Mouse (Mus musculus) splenic B cell, adult 2 months (primary cell): ENCODE measurements around the gene A930017K11Rik.
A peak's percentile ranks its signal among the peaks of the same experiment; 100 is the strongest.

Source experiments
- DNase-seq: peaks from one replicate; pipeline ENCODE4 v3.0.0-alpha.2; 2011; ENCODE audit warnings: low read depth, low spot score
- H3K27me3 ChIP-seq: 2 replicates; pipeline ENCODE4 v1.6.1; 2012; ENCODE audit warnings: mild to moderate bottlenecking, low read length, moderate library complexity, mixed read lengths; ENCODE audit not compliant: control insufficient read depth, poor library complexity, insufficient read depth, severe bottlenecking
- H3K36me3 ChIP-seq: 2 replicates; pipeline ENCODE4 v1.6.1; 2012; ENCODE audit warnings: mild to moderate bottlenecking, low read length, moderate library complexity, mixed read lengths; ENCODE audit not compliant: control insufficient read depth, poor library complexity, insufficient read depth, severe bottlenecking

A930017K11Rik gene

DNA sequence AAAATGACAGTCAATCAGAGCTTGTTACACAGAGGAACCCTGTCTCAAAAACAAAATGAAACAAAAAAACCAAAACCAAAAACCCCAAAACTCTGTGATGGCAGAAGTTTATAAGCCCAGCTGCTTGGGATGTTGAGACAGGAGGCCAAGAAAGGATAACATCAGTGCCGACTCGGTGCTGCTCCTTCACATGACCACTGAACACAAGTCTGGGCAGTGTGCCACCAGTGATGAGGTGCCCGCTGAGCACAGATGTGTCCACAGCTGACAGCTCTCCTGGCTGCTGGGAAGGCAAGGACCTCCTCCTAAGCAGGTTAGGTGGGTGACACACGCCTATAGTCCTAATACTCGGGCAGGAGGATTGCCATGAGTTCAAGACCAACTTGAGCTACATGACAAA lies 30.2 kb downstream of the A930017K11Rik start:
- no peaks in the 10 kb centered on the region for H3K27me3 ChIP-seq
- no peak for DNase-seq
- no peaks in the 10 kb centered on the region for H3K36me3 ChIP-seq

DNA sequence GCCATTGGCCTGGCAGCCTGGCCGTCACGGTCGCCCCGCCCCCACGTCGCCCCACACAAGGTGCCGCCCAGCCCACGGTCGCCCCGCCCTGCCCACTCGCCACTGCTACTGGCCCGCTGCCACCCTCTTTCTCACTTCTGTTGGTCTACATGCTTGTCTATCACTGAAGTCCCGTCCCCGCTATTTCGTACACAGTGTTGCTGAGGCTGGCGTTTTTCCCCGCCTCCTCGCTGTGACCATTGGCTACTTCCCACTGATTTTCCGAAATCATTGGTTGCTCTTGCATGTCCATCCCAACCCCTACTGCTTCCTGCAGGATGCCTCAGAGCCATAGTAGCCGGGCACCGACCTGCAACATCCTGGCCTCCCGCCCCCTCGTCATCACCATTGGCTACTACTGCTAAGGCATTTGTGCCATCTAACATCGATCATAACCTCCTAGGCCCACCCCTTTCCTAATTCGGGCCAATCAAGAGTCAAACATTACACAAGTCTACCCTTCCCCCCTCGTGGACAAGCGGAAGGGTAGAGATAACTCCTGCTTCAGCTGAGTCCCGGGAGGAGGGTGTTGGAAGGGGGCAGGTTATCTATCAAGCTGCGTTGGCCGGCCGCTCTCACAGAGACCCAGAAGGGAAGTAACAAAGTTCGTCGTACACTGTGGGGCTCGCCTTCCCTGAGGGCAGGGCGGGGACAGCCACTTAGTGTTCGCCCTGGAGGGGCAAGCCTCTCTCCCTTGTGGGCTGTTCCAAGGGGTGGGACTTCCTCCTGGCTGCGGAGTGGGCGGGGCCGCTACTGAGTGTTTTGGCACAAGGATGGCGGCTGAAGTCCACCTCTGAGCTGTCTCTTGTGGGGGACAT lies 32.4 kb downstream of the A930017K11Rik start:
- peak; percentile 100 for DNase-seq
- Histone ChIP-seq H3K36me3 (no peaks in the 10 kb centered on the region), H3K27me3 (no peaks in the 10 kb centered on the region)

DNA sequence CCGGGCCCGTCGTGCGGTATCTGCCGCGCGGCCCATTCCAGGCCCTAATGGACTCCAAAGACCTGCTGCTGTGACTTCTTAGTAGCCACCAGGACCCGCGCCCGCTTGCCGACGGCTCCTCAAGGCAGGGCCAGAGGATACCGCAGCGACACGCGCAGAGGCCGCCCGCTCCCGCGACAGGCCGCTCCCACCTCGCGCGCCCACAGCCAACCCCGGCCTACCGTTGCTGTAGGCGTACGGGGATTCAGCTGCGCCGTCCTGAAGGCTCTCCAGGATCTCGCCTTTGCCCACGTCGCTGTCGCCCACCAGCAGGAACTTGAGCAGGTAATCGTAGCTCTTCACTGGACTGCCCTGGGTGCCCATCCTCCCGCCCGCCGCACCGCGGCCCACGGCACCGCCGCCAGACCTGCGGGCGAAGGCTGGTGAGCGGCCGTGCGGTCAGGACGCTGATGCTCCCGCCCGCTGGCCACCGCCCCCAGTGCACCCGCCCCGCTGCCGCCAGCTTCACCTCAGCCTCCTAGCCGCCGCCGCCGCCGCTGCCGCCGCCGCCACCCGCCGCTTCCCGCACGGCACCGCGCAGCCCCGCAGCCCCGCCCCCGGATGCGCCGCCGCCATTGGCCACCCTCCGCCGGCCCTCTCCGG lies 33.1 kb downstream of the A930017K11Rik start, which contains the start of gene Rab40c:
Gene Rab40c, minus strand, starts transcription at position 584 of the 642 bp plus-strand sequence.
- H3K27me3 ChIP-seq: no peaks in the 10 kb centered on the region
- no peak for DNase-seq
- H3K36me3 ChIP-seq: no peaks in the 10 kb centered on the region

DNA sequence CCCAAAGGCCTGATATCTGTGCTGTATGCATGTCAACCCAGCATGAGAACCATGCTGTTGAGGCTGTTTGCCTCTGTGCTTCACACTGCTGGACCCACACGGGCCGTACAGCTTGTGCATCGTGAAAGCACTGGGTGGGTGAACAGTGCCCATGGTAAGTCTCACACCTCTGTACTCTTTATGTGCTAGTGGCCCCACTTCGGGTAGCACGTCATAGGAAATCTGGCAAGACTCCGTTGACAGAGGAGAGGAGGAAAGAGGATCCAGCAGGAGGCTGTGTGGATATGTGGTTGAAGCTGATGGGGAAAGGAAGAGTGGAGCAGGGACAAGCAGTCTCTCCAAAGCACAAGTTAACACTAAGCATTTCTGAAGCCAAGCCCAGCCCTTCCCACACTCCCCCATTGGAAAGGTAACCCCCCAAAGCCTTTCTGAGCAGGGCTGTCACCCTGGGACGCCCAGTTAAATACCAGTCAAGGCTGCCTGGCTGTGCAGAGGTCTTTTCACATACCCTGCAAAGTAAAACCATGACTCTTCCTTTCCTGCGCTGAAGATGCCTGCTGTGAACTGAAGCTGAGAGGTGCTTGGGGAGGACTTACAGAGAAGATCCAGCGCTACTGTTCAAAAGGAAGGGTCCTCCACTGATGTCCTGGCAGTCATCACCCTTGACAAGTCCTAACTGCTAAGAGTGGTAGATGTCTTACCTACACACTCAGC lies 34.2 kb downstream of the A930017K11Rik start:
- no peak for DNase-seq
- Histone ChIP-seq H3K27me3 (no peaks in the 10 kb centered on the region), H3K36me3 (no peaks in the 10 kb centered on the region; the same call in 1 of the 2 replicates)

DNA sequence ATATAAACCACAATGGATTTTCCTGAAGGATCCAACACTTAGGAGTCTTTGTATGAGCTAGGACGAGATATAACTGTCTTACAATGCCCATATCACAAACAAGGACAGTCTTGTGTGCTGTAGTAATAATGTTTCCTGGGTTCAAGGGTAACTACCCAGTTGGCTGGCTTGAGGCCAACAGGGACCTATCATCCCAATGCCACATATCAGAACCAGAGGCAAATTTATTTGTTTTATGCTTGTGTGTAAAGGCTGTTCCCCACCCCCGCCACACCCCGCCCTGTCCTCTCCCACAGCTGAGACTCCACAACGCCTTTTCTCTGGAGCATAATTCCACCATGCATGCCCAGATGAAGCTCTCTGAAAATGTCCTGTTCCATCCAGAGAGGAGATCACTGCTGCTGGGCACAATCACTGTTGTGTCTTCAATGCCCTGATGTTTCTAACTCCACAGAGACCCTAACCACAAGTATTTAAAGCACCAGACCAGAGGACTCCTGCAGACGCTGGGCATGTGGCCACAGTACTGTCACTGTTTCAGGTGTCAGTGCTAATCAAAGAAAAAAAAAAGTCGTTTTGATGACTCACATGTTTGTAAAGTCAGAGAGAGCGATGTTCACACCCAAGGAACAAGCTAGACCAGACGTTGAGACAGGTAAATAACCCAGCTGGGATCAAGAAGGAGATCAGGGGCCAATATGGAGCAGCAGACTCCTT lies 35.3 kb downstream of the A930017K11Rik start:
- no peaks in the 10 kb centered on the region; the same call in 1 of the 2 replicates for H3K36me3 ChIP-seq
- no peaks in the 10 kb centered on the region for H3K27me3 ChIP-seq
- DNase-seq: no peak

DNA sequence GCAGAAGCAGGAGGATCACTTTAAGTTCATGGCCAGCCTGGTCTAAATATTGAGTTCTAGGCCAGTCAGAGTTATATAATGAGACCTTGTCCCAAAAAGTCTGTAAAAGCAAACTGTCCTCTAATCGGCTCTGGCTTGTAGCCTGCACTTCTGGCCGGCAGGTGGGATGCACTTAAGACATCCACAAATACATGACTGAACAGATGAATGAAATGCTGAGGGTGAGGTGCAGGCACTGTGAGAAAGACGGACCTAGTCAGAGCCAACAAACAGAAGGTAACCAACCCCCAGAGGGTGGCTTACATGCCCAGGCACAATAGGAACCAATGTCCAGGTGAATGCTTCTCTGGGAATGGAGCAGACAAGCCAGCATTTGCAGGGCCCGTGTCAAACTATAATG lies 38.1 kb downstream of the A930017K11Rik start:
- DNase-seq: no peak
- H3K27me3 ChIP-seq: no peaks in the 10 kb centered on the region

DNA sequence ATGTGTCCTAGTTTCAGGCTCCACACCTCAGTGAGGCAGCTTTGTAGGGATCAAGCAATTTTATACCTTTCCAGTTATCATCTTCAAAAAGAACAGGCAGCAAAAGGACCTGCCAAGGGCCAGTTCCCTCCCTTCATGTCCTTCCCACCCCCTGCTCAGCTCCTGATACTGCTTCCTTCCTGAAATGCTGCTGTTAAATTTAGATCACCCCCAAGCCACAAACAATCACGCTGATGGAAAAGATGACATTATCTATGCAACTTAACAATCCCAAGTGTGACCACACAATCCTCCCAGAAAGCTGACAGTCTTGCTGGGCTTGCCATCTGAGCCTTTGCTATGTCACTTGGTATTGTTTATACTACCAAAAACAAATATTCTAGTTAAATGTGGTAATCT lies 38.5 kb downstream of the A930017K11Rik start:
- no peaks in the 10 kb centered on the region; the same call in none of the 2 replicates for H3K36me3 ChIP-seq
- H3K27me3 ChIP-seq: no peaks in the 10 kb centered on the region
- DNase-seq: no peak

More for the DNA sequence above, 38.1 kb downstream of the A930017K11Rik start:
- H3K36me3 ChIP-seq: no peaks in the 10 kb centered on the region; the same call in none of the 2 replicates

DNA sequence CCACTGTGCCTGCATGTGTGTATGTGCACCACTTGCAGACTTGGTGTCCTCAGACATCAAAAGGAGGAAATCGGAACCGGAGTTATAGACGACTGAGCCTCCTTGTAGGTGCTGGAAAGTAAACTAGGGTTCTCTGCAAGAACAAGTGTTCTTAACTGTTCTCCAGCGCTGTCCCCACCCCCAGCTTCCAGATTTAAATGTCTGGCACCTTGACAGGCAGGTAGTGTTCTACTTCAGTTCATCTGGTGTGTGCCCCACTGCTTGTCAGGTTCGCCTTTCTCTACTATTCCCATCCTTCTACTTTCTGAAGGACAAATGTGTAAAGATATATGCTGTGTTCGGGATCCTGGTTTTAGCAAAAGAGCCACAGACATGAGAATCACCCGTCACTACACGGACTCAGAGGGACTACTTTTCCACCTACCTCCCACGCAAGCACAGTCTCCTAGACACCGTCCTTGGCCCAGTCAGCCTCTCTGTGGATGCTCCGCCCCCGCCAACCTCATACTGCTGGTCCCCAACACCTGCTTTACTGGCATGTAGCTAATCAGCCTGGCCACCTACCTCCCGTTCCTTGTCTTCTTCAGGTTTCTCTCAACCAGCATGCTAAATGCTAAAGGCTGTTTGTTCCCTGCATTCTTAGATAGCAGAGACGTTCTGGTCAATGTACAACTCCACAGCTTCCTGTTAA lies 39.0 kb downstream of the A930017K11Rik start:
- no peaks in the 10 kb centered on the region; the same call in none of the 2 replicates for H3K36me3 ChIP-seq
- H3K27me3 ChIP-seq: no peaks in the 10 kb centered on the region
- DNase-seq: no peak

DNA sequence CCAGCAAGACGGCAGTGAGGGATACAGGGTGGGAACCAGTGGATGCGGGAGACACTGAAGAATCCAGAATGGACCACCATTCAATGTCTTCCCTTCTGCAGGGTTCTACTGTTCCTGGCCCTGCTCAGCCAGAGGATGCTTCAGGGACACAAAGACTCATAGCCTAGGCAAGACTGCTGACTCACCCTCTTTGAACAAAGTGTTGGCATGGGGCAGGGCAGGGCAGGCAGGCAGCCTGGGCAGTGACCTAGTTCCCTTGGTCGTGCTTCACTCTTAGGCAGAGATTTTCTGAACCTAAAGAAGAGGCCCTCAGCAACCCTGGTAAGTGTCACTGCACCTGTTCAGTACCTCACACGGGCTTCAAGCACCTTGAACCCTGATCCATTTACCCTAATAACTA lies 40.5 kb downstream of the A930017K11Rik start:
- Histone ChIP-seq H3K36me3 (no peaks in the 10 kb centered on the region; the same call in none of the 2 replicates), H3K27me3 (no peaks in the 10 kb centered on the region)
- DNase-seq: no peak

DNA sequence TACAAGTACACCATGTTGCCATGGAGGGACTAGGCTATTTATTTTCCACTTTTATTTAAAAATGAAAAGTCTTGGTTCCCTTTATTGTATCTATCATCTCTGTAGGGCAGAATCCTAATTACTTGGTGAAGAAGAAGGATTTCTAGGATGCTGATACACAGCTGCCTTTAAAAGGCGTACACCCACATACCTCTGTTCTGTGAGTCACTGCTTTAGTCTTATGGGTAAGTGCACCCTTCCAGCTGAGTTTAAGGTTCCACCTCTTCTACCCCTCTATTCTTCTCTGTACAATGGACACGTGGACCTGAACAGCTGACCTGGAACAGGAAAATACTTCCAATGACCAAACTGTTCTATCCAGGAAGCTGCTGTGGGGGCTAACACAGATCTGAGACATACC lies 44.7 kb downstream of the A930017K11Rik start:
- H3K36me3 ChIP-seq: no peaks in the 10 kb centered on the region; the same call in 1 of the 2 replicates
- no peak for DNase-seq
- H3K27me3 ChIP-seq: no peaks in the 10 kb centered on the region

DNA sequence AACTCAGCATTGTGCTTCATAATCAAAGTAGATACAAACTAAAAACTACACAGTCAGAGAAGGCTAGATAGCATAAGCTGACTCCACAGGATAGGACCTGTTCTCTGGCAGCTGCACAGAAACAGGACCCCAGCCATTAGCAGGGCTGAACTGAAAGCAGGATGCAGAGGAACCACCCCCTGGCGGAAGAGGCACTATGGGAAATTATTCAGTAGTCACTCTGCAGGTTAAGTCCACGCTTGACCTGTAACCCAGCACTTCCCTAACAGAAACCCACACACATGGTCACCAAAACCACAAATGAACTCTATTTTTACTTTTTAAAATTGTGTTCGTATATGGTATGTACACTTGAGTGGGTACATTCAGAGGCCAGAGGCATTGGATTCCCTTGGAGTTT lies 49.3 kb downstream of the A930017K11Rik start:
- DNase-seq: peak; percentile 59
- H3K27me3 ChIP-seq: no peaks in the 10 kb centered on the region
- H3K36me3 ChIP-seq: no peaks in the 10 kb centered on the region; the same call in 1 of the 2 replicates

DNA sequence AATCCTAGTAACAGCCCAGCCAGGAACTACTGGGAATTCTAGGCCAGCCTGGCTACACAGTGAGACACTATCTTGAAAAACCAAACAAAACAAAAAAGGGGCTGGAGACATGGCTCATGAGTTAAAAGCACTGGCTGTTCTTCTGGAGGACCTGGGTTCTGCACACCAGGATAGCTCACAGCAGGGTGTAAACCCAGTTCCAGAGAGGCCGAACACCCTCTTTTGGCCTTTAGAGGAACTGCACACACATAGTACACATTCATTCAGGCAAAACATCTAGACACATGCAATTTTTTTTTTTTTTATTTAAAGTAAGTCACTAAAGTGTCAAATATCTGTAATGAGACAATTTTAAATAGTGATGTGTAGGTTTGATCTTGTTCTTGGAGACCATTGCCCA lies 52.2 kb downstream of the A930017K11Rik start:
- no peaks in the 10 kb centered on the region; the same call in 1 of the 2 replicates for H3K36me3 ChIP-seq
- no peak for DNase-seq

More for the DNA sequence above, 52.2 kb downstream of the A930017K11Rik start:
- no peaks in the 10 kb centered on the region for H3K27me3 ChIP-seq
